8 mouse cellular contexts compared by ENCODE assay signal in the genomic region with DNA sequence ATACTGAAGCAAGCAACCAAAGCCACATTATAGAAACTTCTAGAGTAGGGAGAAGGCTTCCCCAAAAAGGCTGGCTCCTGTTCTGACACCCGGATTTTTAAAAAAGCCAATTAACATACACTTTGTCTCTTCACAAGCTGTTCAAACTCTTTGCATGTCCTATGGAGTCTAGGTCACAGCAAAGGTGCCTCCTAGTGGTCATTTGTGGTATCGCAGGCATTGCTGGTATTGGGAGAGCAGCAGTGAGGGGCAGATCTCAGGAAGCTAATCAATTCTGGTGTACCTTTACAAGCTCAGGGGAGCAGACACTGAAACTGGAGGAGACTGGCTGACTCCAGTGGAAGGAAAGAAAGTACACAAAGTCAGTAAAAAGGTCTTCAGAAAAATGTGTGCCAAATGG. TPM values are rescaled to one million over a fixed set of nuclear protein-coding genes. Genes with fewer than 3 reads are reported as not detected.
A peak's percentile ranks its signal among the peaks of the same experiment; 100 is the strongest.
DNase-seq lines count a peak whose midpoint lies in the region; ATAC-seq lines count a peak whose summit lies in the region.

No protein-coding gene starts in this region.

- peak; percentile 87 to 94 for DNase-seq in cerebellum, postnatal 25 days
- peak; percentile 84 for DNase-seq in gastrocnemius, adult 18-20 months (ENCODE audit: low spot score)
- peak; percentile 87 for DNase-seq in induced T-regulatory cell, adult 2 months (ENCODE audit: low read depth)
- peak; percentile 87 to 96 for DNase-seq in left cerebral cortex, adult 18-20 months (ENCODE audit: low spot score in 2 of 2)
- peak; percentile 95 for DNase-seq in right cerebral cortex, postnatal 14 days
- DNase-seq in urinary bladder, postnatal 14 days (ENCODE audit: low spot score): peak; percentile 87

- peak; percentile 76 for ATAC-seq in activated CD4-positive, CD25-positive, alpha-beta regulatory T cell, adult 4 months
- peak; percentile 93 for ATAC-seq in megakaryocyte-erythroid progenitor cell, adult 5-6 weeks (replicated peaks; ENCODE audit: low FRiP score, low TSS enrichment, poor library complexity, severe bottlenecking)

RNA-seq across cellular contexts. Expression of a gene that starts 6.2 kb away (rescaled TPM):
- polyA plus RNA-seq in activated CD4-positive, CD25-positive, alpha-beta regulatory T cell, adult 4 months (2017; shearing (Covaris generic)): not detected
- total RNA-seq in gastrocnemius, adult 18-20 months (2021): under 1 TPM in 1 of 2 experiments, not detected in 1; 0.64 TPM
- 1 to 10 TPM in 1 of 2 experiments, not detected in 1; 1.0 TPM for total RNA-seq in left cerebral cortex, adult 18-20 months (2021)
- not detected in 2 replicates for total RNA-seq in megakaryocyte-erythroid progenitor cell, adult 5-6 weeks (2014; fragmentation: Nextera tagmentation)
- total RNA-seq in megakaryocyte-erythroid progenitor cell, adult 5-6 weeks (2017): not detected in 2 replicates

RNA-seq across cellular contexts. Expression of a gene that starts 8.3 kb away (rescaled TPM):
- 10 to 100 TPM; 44.5 to 56.2 TPM for polyA plus RNA-seq in activated CD4-positive, CD25-positive, alpha-beta regulatory T cell, adult 4 months (2017; shearing (Covaris generic))
- total RNA-seq in gastrocnemius, adult 18-20 months (2021): 10 to 100 TPM; 59.3 to 60.1 TPM
- total RNA-seq in left cerebral cortex, adult 18-20 months (2021): 10 to 100 TPM; 24.1 to 28.0 TPM
- 86.0 and 122 TPM in 2 replicates for total RNA-seq in megakaryocyte-erythroid progenitor cell, adult 5-6 weeks (2014; fragmentation: Nextera tagmentation)
- 31.9 and 36.9 TPM in 2 replicates for total RNA-seq in megakaryocyte-erythroid progenitor cell, adult 5-6 weeks (2017)

RNA-seq across cellular contexts. Expression of a gene that starts 45.3 kb away (rescaled TPM):
- polyA plus RNA-seq in activated CD4-positive, CD25-positive, alpha-beta regulatory T cell, adult 4 months (2017; shearing (Covaris generic)): not detected
- 10 to 100 TPM in 1 of 2 experiments, 1 to 10 TPM in 1; 4.8 to 23.7 TPM for total RNA-seq in gastrocnemius, adult 18-20 months (2021)
- total RNA-seq in left cerebral cortex, adult 18-20 months (2021): 10 to 100 TPM; 54.6 to 63.1 TPM
- not detected in 2 replicates for total RNA-seq in megakaryocyte-erythroid progenitor cell, adult 5-6 weeks (2014; fragmentation: Nextera tagmentation)
- not detected in 2 replicates for total RNA-seq in megakaryocyte-erythroid progenitor cell, adult 5-6 weeks (2017)

Comparison
In these comparisons a context has a peak if more than half of its experiments do, and no peak if none do; other contexts are left out.
1. Peak in every context shown above with its lines: DNase-seq and ATAC-seq.
2. RNA of a gene that starts 45.3 kb away (total RNA-seq): 54.6 to 63.1 TPM in left cerebral cortex, adult 18-20 months and 4.8 to 23.7 TPM in gastrocnemius, adult 18-20 months; not detected in megakaryocyte-erythroid progenitor cell, adult 5-6 weeks; every median in the first group is over 4 times any median in the second.